Mouse (Mus musculus): ENCODE data around the gene Cstad. TPM values are rescaled to one million over a fixed set of nuclear protein-coding genes. Genes with fewer than 3 reads are reported as not detected.
A peak's percentile ranks its signal among the peaks of the same experiment; 100 is the strongest.

The Cstad gene
- polyA plus RNA-seq, 1 experiment from 2014 or later: 2.0 TPM

- no peak for ATAC-seq (ENCODE audit: insufficient number of reproducible peaks, insufficient read depth, low FRiP score, low TSS enrichment, low read depth)
- H3K27ac ChIP-seq: peak overlapping the region; percentile 86
Measured at GRCm38 (mm10) chr2:30614151-30614923, 19.5 kb downstream of the Cstad start.

GRCm38 (mm10) chr2:30615869-30616268, 21.0 kb downstream of the Cstad start:
- peaks cover 35% of the 10 kb centered on the region for H3K4me1 ChIP-seq
- WGBS: 68% methylated on average over 2 of the region's 2 CpGs

More at GRCm38 (mm10) chr2:30614151-30614923, 19.5 kb downstream of the Cstad start:
- Histone ChIP-seq H3K36me3 (no peaks in the 10 kb centered on the region), H3K9ac (peak overlapping the region; percentile 69), H3K4me3 (peak overlapping the region; percentile 29), H3K9me3 (no peaks in the 10 kb centered on the region), H3K27me3 (no peaks in the 10 kb centered on the region), H3K4me2 (peak overlapping the region; percentile 60), H3K4me1 (peaks cover 35% of the 10 kb centered on the region)
- WGBS: 42% methylated on average over 9 of the region's 9 CpGs

GRCm38 (mm10) chr2:30616464-30616863, 21.6 kb downstream of the Cstad start:
- Histone ChIP-seq H3K9me3 (no peaks in the 10 kb centered on the region), H3K27me3 (no peaks in the 10 kb centered on the region), H3K4me2 (no peak overlapping the region), H3K27ac (no peak overlapping the region), H3K9ac (no peak overlapping the region), H3K36me3 (no peaks in the 10 kb centered on the region), H3K4me1 (peaks cover 35% of the 10 kb centered on the region), H3K4me3 (no peak overlapping the region)
- 74% methylated on average over 6 of the region's 6 CpGs for WGBS
- ATAC-seq (ENCODE audit: insufficient number of reproducible peaks, insufficient read depth, low FRiP score, low TSS enrichment, low read depth): no peak

More at GRCm38 (mm10) chr2:30615869-30616268, 21.0 kb downstream of the Cstad start:
- Histone ChIP-seq H3K27ac (no peak overlapping the region), H3K9me3 (no peaks in the 10 kb centered on the region), H3K27me3 (no peaks in the 10 kb centered on the region), H3K9ac (no peak overlapping the region), H3K4me2 (no peak overlapping the region), H3K4me3 (no peak overlapping the region), H3K36me3 (no peaks in the 10 kb centered on the region)
- ATAC-seq (ENCODE audit: insufficient number of reproducible peaks, insufficient read depth, low FRiP score, low TSS enrichment, low read depth): no peak

GRCm38 (mm10) chr2:30618487-30619248, 23.8 kb downstream of the Cstad start:
- Histone ChIP-seq H3K36me3 (no peaks in the 10 kb centered on the region), H3K27ac (peak overlapping the region; percentile 72), H3K9me3 (no peaks in the 10 kb centered on the region), H3K4me3 (no peak overlapping the region), H3K9ac (no peak overlapping the region), H3K4me1 (peaks cover 31% of the 10 kb centered on the region), H3K27me3 (no peaks in the 10 kb centered on the region), H3K4me2 (no peak overlapping the region)
- WGBS: 63% methylated on average over 6 of the region's 6 CpGs
- no peak; the same call in 1 of the 2 replicates for ATAC-seq (ENCODE audit: insufficient number of reproducible peaks, insufficient read depth, low FRiP score, low TSS enrichment, low read depth)

- Histone ChIP-seq H3K27me3 (no peaks in the 10 kb centered on the region), H3K27ac (no peak overlapping the region), H3K36me3 (no peaks in the 10 kb centered on the region), H3K9ac (no peak overlapping the region), H3K4me3 (no peak overlapping the region), H3K9me3 (no peaks in the 10 kb centered on the region), H3K4me1 (peaks cover 5% of the 10 kb centered on the region), H3K4me2 (no peak overlapping the region)
- 76% methylated on average over 10 of the region's 10 CpGs for WGBS
- ATAC-seq (ENCODE audit: insufficient number of reproducible peaks, insufficient read depth, low FRiP score, low TSS enrichment, low read depth): no peak
Measured at GRCm38 (mm10) chr2:30623873-30624272, 29.0 kb downstream of the Cstad start.

GRCm38 (mm10) chr2:30625296-30625826, 30.5 kb downstream of the Cstad start:
- 72% methylated on average over 6 of the region's 6 CpGs for WGBS
- no peak overlapping the region for H3K4me2 ChIP-seq

GRCm38 (mm10) chr2:30626058-30626675, 31.3 kb downstream of the Cstad start:
- no peak for ATAC-seq (ENCODE audit: insufficient number of reproducible peaks, insufficient read depth, low FRiP score, low TSS enrichment, low read depth)
- Histone ChIP-seq H3K9ac (no peak overlapping the region), H3K27me3 (no peaks in the 10 kb centered on the region), H3K4me2 (no peak overlapping the region), H3K4me3 (no peak overlapping the region), H3K9me3 (no peaks in the 10 kb centered on the region), H3K4me1 (peaks cover 8% of the 10 kb centered on the region), H3K36me3 (no peaks in the 10 kb centered on the region), H3K27ac (0 out of 2 replicates have a peak overlapping the region, but pooled peaks have one; percentile 18)
- 78% methylated on average over 17 of the region's 17 CpGs for WGBS

More at GRCm38 (mm10) chr2:30625296-30625826, 30.5 kb downstream of the Cstad start:
- H3K9ac ChIP-seq: no peak overlapping the region
- H3K4me1 ChIP-seq: peaks cover 8% of the 10 kb centered on the region
- H3K9me3 ChIP-seq: no peaks in the 10 kb centered on the region
- H3K27me3 ChIP-seq: no peaks in the 10 kb centered on the region
- ATAC-seq (ENCODE audit: insufficient number of reproducible peaks, insufficient read depth, low FRiP score, low TSS enrichment, low read depth): no peak
- H3K4me3 ChIP-seq: no peak overlapping the region
- no peak overlapping the region for H3K27ac ChIP-seq
- H3K36me3 ChIP-seq: no peaks in the 10 kb centered on the region

GRCm38 (mm10) chr2:30627338-30627737, 32.5 kb downstream of the Cstad start:
- Histone ChIP-seq H3K36me3 (no peaks in the 10 kb centered on the region), H3K27ac (no peak overlapping the region), H3K9ac (no peak overlapping the region), H3K4me3 (no peak overlapping the region), H3K27me3 (no peaks in the 10 kb centered on the region), H3K4me1 (peaks cover 8% of the 10 kb centered on the region), H3K4me2 (no peak overlapping the region), H3K9me3 (no peaks in the 10 kb centered on the region)
- 93% methylated on average over 3 of the region's 3 CpGs for WGBS
- no peak for ATAC-seq (ENCODE audit: insufficient number of reproducible peaks, insufficient read depth, low FRiP score, low TSS enrichment, low read depth)

- 91% methylated on average over 17 of the region's 17 CpGs for WGBS
- Histone ChIP-seq H3K27ac (no peak overlapping the region), H3K4me2 (no peak overlapping the region), H3K4me3 (no peak overlapping the region), H3K9ac (no peak overlapping the region), H3K27me3 (no peaks in the 10 kb centered on the region), H3K36me3 (no peaks in the 10 kb centered on the region), H3K9me3 (no peaks in the 10 kb centered on the region), H3K4me1 (peaks cover 8% of the 10 kb centered on the region)
- ATAC-seq (ENCODE audit: insufficient number of reproducible peaks, insufficient read depth, low FRiP score, low TSS enrichment, low read depth): no peak
Measured at GRCm38 (mm10) chr2:30628374-30628773, 33.5 kb downstream of the Cstad start.

- no peaks in the 10 kb centered on the region for H3K36me3 ChIP-seq
- no peak overlapping the region for H3K27ac ChIP-seq
- no peak overlapping the region for H3K9ac ChIP-seq
- H3K4me1 ChIP-seq: peaks cover 8% of the 10 kb centered on the region
- no peaks in the 10 kb centered on the region for H3K27me3 ChIP-seq
- ATAC-seq (ENCODE audit: insufficient number of reproducible peaks, insufficient read depth, low FRiP score, low TSS enrichment, low read depth): no peak
- no peak overlapping the region for H3K4me3 ChIP-seq
- no peak overlapping the region for H3K4me2 ChIP-seq
- 58% methylated on average over 14 of the region's 14 CpGs for WGBS
- no peaks in the 10 kb centered on the region for H3K9me3 ChIP-seq
Measured at GRCm38 (mm10) chr2:30629038-30629761, 34.4 kb downstream of the Cstad start.

- Histone ChIP-seq H3K27ac (no peak overlapping the region), H3K4me2 (no peak overlapping the region), H3K27me3 (no peaks in the 10 kb centered on the region), H3K9ac (no peak overlapping the region), H3K4me1 (peaks cover 9% of the 10 kb centered on the region), H3K36me3 (no peaks in the 10 kb centered on the region), H3K4me3 (no peak overlapping the region), H3K9me3 (no peaks in the 10 kb centered on the region)
- WGBS: 78% methylated on average over 4 of the region's 4 CpGs
- no peak for ATAC-seq (ENCODE audit: insufficient number of reproducible peaks, insufficient read depth, low FRiP score, low TSS enrichment, low read depth)
Measured at GRCm38 (mm10) chr2:30629860-30630259, 35.0 kb downstream of the Cstad start.

All from embryonic facial prominence, embryonic 13.5 days (tissue).